Mouse (Mus musculus): ENCODE measurements around the gene Ddx46. TPM values are rescaled to one million over a fixed set of nuclear protein-coding genes. Genes with fewer than 3 reads are reported as not detected.
"Not testable (repeated sequence)": the region's sequence is repeated elsewhere in the genome, so short reads cannot be mapped to it uniquely, and the experiment has no call there.

Ddx46 gene
- polyA plus RNA-seq, 1 experiment from 2014 or later: 38.0 TPM

GRCm38 (mm10) chr13:55694110-55694509 is 59.3 kb downstream of the Ddx46 start:
- WGBS: 10% methylated on average over 8 of the region's 8 CpGs
- Histone ChIP-seq H3K4me3 (replicated peaks) (peak overlapping the region; percentile 73), H3K4me2 (peak overlapping the region; percentile 74), H3K27me3 (no peaks in the 10 kb centered on the region), H3K9me3 (replicated peaks) (no peaks in the 10 kb centered on the region), H3K4me1 (peaks cover 22% of the 10 kb centered on the region), H3K27ac (peak overlapping the region; percentile 98; the same call in 1 of the 2 replicates), H3K9ac (peak overlapping the region; percentile 99), H3K36me3 (peaks cover 14% of the 10 kb centered on the region)
- ATAC-seq (replicated peaks; ENCODE audit: low FRiP score): no peak

GRCm38 (mm10) chr13:55695989-55696388 is 61.2 kb downstream of the Ddx46 start:
- H3K4me1 ChIP-seq: peaks cover 22% of the 10 kb centered on the region
- H3K9me3 ChIP-seq (replicated peaks); H3K27me3 ChIP-seq; H3K4me2 ChIP-seq; H3K9ac ChIP-seq; H3K4me3 ChIP-seq (replicated peaks); ATAC-seq (replicated peaks; ENCODE audit: low FRiP score); H3K27ac ChIP-seq: not testable (repeated sequence)
- WGBS: 92% methylated on average over 1 of the region's 3 CpGs
- H3K36me3 ChIP-seq: peaks cover 32% of the 10 kb centered on the region

- Histone ChIP-seq H3K27ac (no peak overlapping the region), H3K36me3 (peaks cover 61% of the 10 kb centered on the region), H3K4me1 (no peaks in the 10 kb centered on the region), H3K9me3 (replicated peaks) (no peaks in the 10 kb centered on the region), H3K4me2 (no peak overlapping the region), H3K9ac (no peak overlapping the region), H3K4me3 (replicated peaks) (no peak overlapping the region), H3K27me3 (no peaks in the 10 kb centered on the region)
- 86% methylated on average over 4 of the region's 4 CpGs for WGBS
- ATAC-seq (replicated peaks; ENCODE audit: low FRiP score): no peak
Observed at GRCm38 (mm10) chr13:55704301-55704700, 69.5 kb downstream of the Ddx46 start.

- Histone ChIP-seq H3K9me3 (replicated peaks) (no peaks in the 10 kb centered on the region), H3K27ac (no peak overlapping the region), H3K36me3 (peaks cover 1% of the 10 kb centered on the region), H3K9ac (no peak overlapping the region), H3K4me3 (replicated peaks) (no peak overlapping the region), H3K27me3 (no peaks in the 10 kb centered on the region), H3K4me1 (peaks cover 7% of the 10 kb centered on the region), H3K4me2 (no peak overlapping the region)
- WGBS: 88% methylated on average over 3 of the region's 3 CpGs
- ATAC-seq (replicated peaks; ENCODE audit: low FRiP score): no peak
Observed at GRCm38 (mm10) chr13:55712846-55713245, 78.0 kb downstream of the Ddx46 start.

- Histone ChIP-seq H3K36me3 (peaks cover 19% of the 10 kb centered on the region), H3K4me3 (replicated peaks) (peak within 1 kb of the TSS; percentile 84), H3K4me1 (peaks cover 7% of the 10 kb centered on the region), H3K27ac (peak within 1 kb of the TSS; percentile 80), H3K9me3 (replicated peaks) (no peaks in the 10 kb centered on the region), H3K27me3 (no peaks in the 10 kb centered on the region), H3K4me2 (peak within 1 kb of the TSS; percentile 61), H3K9ac (peak within 1 kb of the TSS; percentile 93)
- 1% methylated on average over 62 of the region's 63 CpGs for WGBS
- peak; percentile 94 for ATAC-seq (replicated peaks; ENCODE audit: low FRiP score)
Observed at GRCm38 (mm10) chr13:55714501-55715166, 79.8 kb downstream of the Ddx46 start, which contains the start of gene Txndc15. TSS of gene Txndc15 (plus strand) at chr13:55714650.

GRCm38 (mm10) chr13:55715167-55715512 is 80.3 kb downstream of the Ddx46 start:
- Histone ChIP-seq H3K9me3 (replicated peaks) (no peaks in the 10 kb centered on the region), H3K4me3 (replicated peaks) (peak overlapping the region; percentile 84), H3K27ac (peak overlapping the region; percentile 80), H3K9ac (peak overlapping the region; percentile 93), H3K4me1 (peaks cover 7% of the 10 kb centered on the region), H3K27me3 (no peaks in the 10 kb centered on the region), H3K4me2 (peak overlapping the region; percentile 61), H3K36me3 (peaks cover 24% of the 10 kb centered on the region)
- no peak for ATAC-seq (replicated peaks; ENCODE audit: low FRiP score)
- 2% methylated on average over 5 of the region's 5 CpGs for WGBS

- ATAC-seq (replicated peaks; ENCODE audit: low FRiP score): no peak
- Histone ChIP-seq H3K4me3 (replicated peaks) (peak overlapping the region; percentile 84; the same call in 1 of the 2 replicates), H3K9ac (no peak overlapping the region), H3K36me3 (peaks cover 32% of the 10 kb centered on the region), H3K4me2 (peak overlapping the region; percentile 61; the same call in 1 of the 2 replicates), H3K27ac (no peak overlapping the region), H3K4me1 (peaks cover 9% of the 10 kb centered on the region), H3K9me3 (replicated peaks) (no peaks in the 10 kb centered on the region), H3K27me3 (no peaks in the 10 kb centered on the region)
- WGBS: 79% methylated on average over 7 of the region's 7 CpGs
Observed at GRCm38 (mm10) chr13:55715908-55716510, 81.2 kb downstream of the Ddx46 start.

- H3K27ac ChIP-seq: no peak overlapping the region
- 83% methylated on average over 8 of the region's 8 CpGs for WGBS
- H3K36me3 ChIP-seq: peaks cover 76% of the 10 kb centered on the region
- no peak overlapping the region for H3K4me3 ChIP-seq (replicated peaks)
- ATAC-seq (replicated peaks; ENCODE audit: low FRiP score): no peak
- H3K9ac ChIP-seq: no peak overlapping the region
- no peaks in the 10 kb centered on the region for H3K27me3 ChIP-seq
- H3K9me3 ChIP-seq (replicated peaks): no peaks in the 10 kb centered on the region
- H3K4me1 ChIP-seq: peaks cover 2% of the 10 kb centered on the region; the same call in 1 of the 2 replicates
- no peak overlapping the region for H3K4me2 ChIP-seq
Observed at GRCm38 (mm10) chr13:55721516-55721915, 86.7 kb downstream of the Ddx46 start.

- WGBS: 95% methylated on average over 2 of the region's 2 CpGs
- Histone ChIP-seq H3K4me1 (peaks cover 2% of the 10 kb centered on the region; the same call in 1 of the 2 replicates), H3K4me3 (replicated peaks) (no peak overlapping the region), H3K4me2 (no peak overlapping the region), H3K27me3 (no peaks in the 10 kb centered on the region), H3K9ac (no peak overlapping the region), H3K27ac (no peak overlapping the region), H3K9me3 (replicated peaks) (no peaks in the 10 kb centered on the region), H3K36me3 (peaks cover 76% of the 10 kb centered on the region)
- no peak for ATAC-seq (replicated peaks; ENCODE audit: low FRiP score)
Observed at GRCm38 (mm10) chr13:55721995-55722394, 87.2 kb downstream of the Ddx46 start.

GRCm38 (mm10) chr13:55726598-55727119 is 91.8 kb downstream of the Ddx46 start:
- Histone ChIP-seq H3K4me2 (peak overlapping the region; percentile 74), H3K27me3 (no peaks in the 10 kb centered on the region), H3K27ac (peak overlapping the region; percentile 98), H3K4me3 (replicated peaks) (peak overlapping the region; percentile 61), H3K9me3 (replicated peaks) (no peaks in the 10 kb centered on the region), H3K36me3 (peaks cover 38% of the 10 kb centered on the region), H3K4me1 (0 out of 2 replicates have a peak, but pooled peaks cover 3% of the 10 kb centered on the region), H3K9ac (peak overlapping the region; percentile 67)
- 2% methylated on average over 4 of the region's 4 CpGs for WGBS
- ATAC-seq (replicated peaks; ENCODE audit: low FRiP score): no peak

GRCm38 (mm10) chr13:55727120-55727838 is 92.5 kb downstream of the Ddx46 start, which contains the start of gene Pcbd2:
TSS of gene Pcbd2 (plus strand) at chr13:55727368.
- Histone ChIP-seq H3K27me3 (no peaks in the 10 kb centered on the region), H3K4me2 (peak within 1 kb of the TSS; percentile 74), H3K9me3 (replicated peaks) (no peaks in the 10 kb centered on the region), H3K4me3 (replicated peaks) (peak within 1 kb of the TSS; percentile 61), H3K9ac (peak within 1 kb of the TSS; percentile 67), H3K27ac (peak within 1 kb of the TSS; percentile 98), H3K4me1 (0 out of 2 replicates have a peak, but pooled peaks cover 3% of the 10 kb centered on the region), H3K36me3 (peaks cover 33% of the 10 kb centered on the region)
- peak; percentile 91 for ATAC-seq (replicated peaks; ENCODE audit: low FRiP score)
- under 1% methylated on average over 68 of the region's 73 CpGs for WGBS

Measured in kidney, embryonic 15.5 days (tissue).